Mouse (Mus musculus) CD8-positive naive resting alpha-beta T cell, adult 57 days (primary cell): ENCODE results near the gene Clec2e. TPM values are rescaled to one million over a fixed set of nuclear protein-coding genes. Genes with fewer than 3 reads are reported as not detected.

Source experiments
- total RNA-seq: library from RNA; stranded (reverse); gene quantifications from one replicate; pipeline ENCODE4 v1.2.4, GENCODE M21; 2023

Clec2e gene
- not detected for total RNA-seq

DNA sequence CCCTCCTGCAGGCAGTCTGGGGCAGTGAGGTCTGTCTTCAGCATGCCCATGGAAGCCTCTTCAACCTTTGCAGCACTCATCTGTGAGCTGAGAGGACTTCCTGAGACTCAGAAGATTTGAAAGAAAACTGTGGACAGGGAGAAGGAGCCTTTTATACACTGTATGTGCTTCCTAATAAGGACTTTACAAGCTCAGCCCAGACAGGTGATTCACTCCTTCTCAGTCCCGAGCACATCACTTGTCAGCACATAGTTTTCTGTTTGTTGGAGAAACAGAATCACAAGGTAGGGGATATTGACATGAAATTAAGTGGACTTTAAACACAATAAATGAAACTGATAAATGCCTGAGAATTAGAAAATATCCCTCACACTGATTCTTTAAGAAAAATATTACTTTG lies at the start of gene Clec2e:
Gene Clec2e (minus strand): TSS at position 120 of the 400 bp plus-strand sequence.

DNA sequence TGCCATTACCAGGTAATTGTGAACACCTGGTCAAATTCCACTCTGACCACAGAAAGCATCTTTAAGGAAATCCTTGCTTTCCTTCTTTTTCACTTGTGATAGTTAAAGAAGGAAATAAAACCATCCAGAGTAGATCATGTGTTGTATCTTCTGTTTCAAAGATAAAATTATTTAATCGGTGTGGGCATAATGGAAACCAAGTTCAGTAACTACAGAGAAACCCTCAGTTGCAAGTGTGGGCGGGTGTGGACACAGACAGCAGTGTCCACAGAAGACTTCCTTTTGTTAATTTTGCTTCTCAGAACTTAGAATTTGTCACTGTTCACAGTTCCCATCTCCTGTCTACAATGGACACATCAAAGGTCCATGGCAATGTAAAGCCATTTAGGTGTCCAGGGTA lies 55.1 kb downstream of the Clec2e start, which contains the start of gene Klrb1f:
Gene Klrb1f (plus strand): TSS at position 301 of the 400 bp plus-strand sequence.

Other genes with a start within 250 kb of the Clec2e start
- 36.5 TPM for gene Clec2i, start 213.3 kb downstream of the Clec2e start, total RNA-seq
- 9.4 TPM for gene BC035044, start 209.8 kb downstream of the Clec2e start, total RNA-seq
- gene Clec2g, start 166.5 kb downstream of the Clec2e start, total RNA-seq, result 20.2 TPM
- 4.9 TPM for gene Klrb1f, start 55.0 kb downstream of the Clec2e start, total RNA-seq
- gene Clec2d, start 79.7 kb upstream of the Clec2e start, total RNA-seq, result 160 TPM
- 979 TPM for gene Cd69, start 174.5 kb upstream of the Clec2e start, total RNA-seq
- gene 4922502D21Rik, start 230.9 kb upstream of the Clec2e start, total RNA-seq, result not detected
- 1.5 TPM for gene Clec12a, start 241.8 kb upstream of the Clec2e start, total RNA-seq